Mouse (Mus musculus) embryonic facial prominence, embryonic 12.5 days (tissue): ENCODE data around the gene Cluh. TPM values are rescaled to one million over a fixed set of nuclear protein-coding genes. Genes with fewer than 3 reads are reported as not detected.

Source experiments
- ATAC-seq: fragments of 200-750 bp; cut with Nextera tagmentation; 2 replicates; pipeline ENCODE4 v1.8.0; 2017; ENCODE audit not compliant: insufficient number of reproducible peaks, insufficient read depth, low FRiP score, low TSS enrichment
- H3K27ac ChIP-seq: fragments of 300-500 bp; sonication (generic); 2 replicates; pipeline ENCODE4 v1.5.1; 2016; ENCODE audit warnings: mild to moderate bottlenecking
- H3K27me3 ChIP-seq: fragments of 300-500 bp; sonication (generic); 2 replicates; pipeline ENCODE4 v1.6.1; 2016; ENCODE audit warnings: mild to moderate bottlenecking, moderate library complexity
- H3K36me3 ChIP-seq: fragments of 300-500 bp; sonication (generic); 2 replicates; pipeline ENCODE4 v1.6.1; 2016; ENCODE audit warnings: mild to moderate bottlenecking
- H3K4me1 ChIP-seq: fragments of 300-500 bp; sonication (generic); 2 replicates; pipeline ENCODE4 v1.6.1; 2016
- H3K4me2 ChIP-seq: fragments of 300-500 bp; sonication (generic); replicated peaks from 2 replicates; pipeline ENCODE4 v1.6.1; 2016; ENCODE audit warnings: mild to moderate bottlenecking, moderate library complexity
- H3K4me3 ChIP-seq: fragments of 300-500 bp; sonication (generic); 2 replicates; pipeline ENCODE4 v1.5.1; 2016; ENCODE audit warnings: mild to moderate bottlenecking
- H3K9ac ChIP-seq: fragments of 300-500 bp; sonication (generic); 2 replicates; pipeline ENCODE4 v1.6.1; 2016; ENCODE audit warnings: mild to moderate bottlenecking, moderate library complexity
- H3K9me3 ChIP-seq: fragments of 300-500 bp; sonication (generic); 2 replicates; pipeline ENCODE4 v1.6.1; 2016; ENCODE audit warnings: mild to moderate bottlenecking, moderate library complexity
- WGBS: fragments of 180-500 bp; shearing (Covaris S2); methylation state at CpG from one replicate; pipeline ENCODE4 v1.1.7; 2016; 5-methylcytosine and 5-hydroxymethylcytosine counted together
- polyA plus RNA-seq: library from polyadenylated mRNA; unstranded; fragments of >200 nt; fragmentation: Nextera tagmentation; extraction: Ambion mirVana; gene quantifications from 2 replicates; pipeline ENCODE4 v1.2.1, GENCODE M21; 2016

Cluh gene
- polyA plus RNA-seq, 1 experiment from 2014 or later: 24.4 TPM

GRCm38 (mm10) chr11:74649647-74650551 lies 604 bp downstream of the Cluh start:
- Histone ChIP-seq H3K4me3 (peak overlapping the region; percentile 98), H3K9ac (peak overlapping the region; percentile 84), H3K27ac (peak overlapping the region; percentile 54), H3K36me3 (no peaks in the 10 kb centered on the region), H3K4me2 (peak overlapping the region; percentile 94), H3K27me3 (no peaks in the 10 kb centered on the region), H3K9me3 (no peaks in the 10 kb centered on the region), H3K4me1 (peaks cover 23% of the 10 kb centered on the region)
- WGBS: 2% methylated on average over 53 of the region's 53 CpGs
- ATAC-seq: peak; percentile 44; the same call in 1 of the 2 replicates

GRCm38 (mm10) chr11:74650576-74651100 lies 1.3 kb downstream of the Cluh start:
- no peak for ATAC-seq
- Histone ChIP-seq H3K27me3 (no peaks in the 10 kb centered on the region), H3K4me2 (peak overlapping the region; percentile 94), H3K9ac (peak overlapping the region; percentile 84; the same call in 1 of the 2 replicates), H3K9me3 (no peaks in the 10 kb centered on the region), H3K36me3 (no peaks in the 10 kb centered on the region), H3K4me3 (peak overlapping the region; percentile 98), H3K27ac (no peak overlapping the region), H3K4me1 (peaks cover 23% of the 10 kb centered on the region)
- WGBS: 57% methylated on average over 4 of the region's 4 CpGs

- H3K27ac ChIP-seq: no peak overlapping the region
- no peak overlapping the region for H3K4me2 ChIP-seq
- WGBS: 92% methylated on average over 4 of the region's 4 CpGs
- H3K9ac ChIP-seq: no peak overlapping the region
- no peak for ATAC-seq
- H3K4me3 ChIP-seq: no peak overlapping the region
- no peaks in the 10 kb centered on the region for H3K27me3 ChIP-seq
- no peaks in the 10 kb centered on the region for H3K9me3 ChIP-seq
- peaks cover 14% of the 10 kb centered on the region for H3K36me3 ChIP-seq
- H3K4me1 ChIP-seq: peaks cover 23% of the 10 kb centered on the region
Observed at GRCm38 (mm10) chr11:74652791-74653191, 3.5 kb downstream of the Cluh start.

DNA sequence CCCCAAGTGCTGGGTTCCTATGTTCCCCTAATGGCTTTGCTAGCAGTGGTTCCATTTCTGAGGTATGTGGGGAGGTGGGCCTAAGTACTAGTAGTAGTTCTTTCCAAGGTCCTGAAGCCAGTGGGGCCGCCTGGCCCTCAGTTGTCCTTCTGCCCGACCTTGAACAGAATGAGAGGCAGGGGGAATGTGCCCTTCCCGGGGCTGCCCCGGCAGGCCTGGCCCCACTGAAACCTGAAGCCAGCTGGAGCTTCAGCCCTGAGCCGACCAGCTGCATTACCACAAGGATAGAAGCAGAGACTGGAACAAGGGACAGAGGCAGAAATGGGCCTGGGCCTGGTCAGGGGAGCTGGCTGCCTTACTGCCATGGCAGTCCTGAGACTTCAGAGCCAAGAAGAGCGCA lies 4.1 kb downstream of the Cluh start:
- ATAC-seq: no peak
- 46% methylated on average over 6 of the region's 6 CpGs for WGBS
- Histone ChIP-seq H3K4me1 (peaks cover 23% of the 10 kb centered on the region), H3K4me2 (no peak overlapping the region; the same call in 1 of the 2 replicates), H3K27me3 (no peaks in the 10 kb centered on the region), H3K4me3 (no peak overlapping the region), H3K27ac (0 out of 2 replicates have a peak overlapping the region, but pooled peaks have one; percentile 41), H3K9ac (no peak overlapping the region), H3K36me3 (peaks cover 20% of the 10 kb centered on the region), H3K9me3 (no peaks in the 10 kb centered on the region)

GRCm38 (mm10) chr11:74655941-74656340 lies 6.6 kb downstream of the Cluh start:
- no peak for ATAC-seq

GRCm38 (mm10) chr11:74660336-74660735 lies 11.0 kb downstream of the Cluh start:
- no peak overlapping the region for H3K9ac ChIP-seq
- H3K27ac ChIP-seq: no peak overlapping the region
- no peak overlapping the region for H3K4me3 ChIP-seq
- no peak overlapping the region for H3K4me2 ChIP-seq
- H3K27me3 ChIP-seq: no peaks in the 10 kb centered on the region
- no peaks in the 10 kb centered on the region for H3K4me1 ChIP-seq
- WGBS: 92% methylated on average over 13 of the region's 13 CpGs
- peaks cover 87% of the 10 kb centered on the region for H3K36me3 ChIP-seq
- ATAC-seq: no peak
- no peaks in the 10 kb centered on the region for H3K9me3 ChIP-seq

More at GRCm38 (mm10) chr11:74655941-74656340, 6.6 kb downstream of the Cluh start:
- Histone ChIP-seq H3K9me3 (no peaks in the 10 kb centered on the region), H3K4me2 (no peak overlapping the region), H3K9ac (no peak overlapping the region), H3K36me3 (peaks cover 45% of the 10 kb centered on the region), H3K27me3 (no peaks in the 10 kb centered on the region), H3K4me3 (no peak overlapping the region), H3K27ac (no peak overlapping the region), H3K4me1 (peaks cover 11% of the 10 kb centered on the region)
- 90% methylated on average over 3 of the region's 3 CpGs for WGBS

GRCm38 (mm10) chr11:74661641-74662040 lies 12.3 kb downstream of the Cluh start:
- Histone ChIP-seq H3K4me1 (no peaks in the 10 kb centered on the region), H3K9me3 (no peaks in the 10 kb centered on the region), H3K9ac (no peak overlapping the region), H3K4me2 (no peak overlapping the region), H3K27ac (no peak overlapping the region), H3K36me3 (peaks cover 96% of the 10 kb centered on the region), H3K27me3 (no peaks in the 10 kb centered on the region), H3K4me3 (no peak overlapping the region)
- ATAC-seq: no peak
- WGBS: 94% methylated on average over 19 of the region's 19 CpGs

GRCm38 (mm10) chr11:74662221-74662620 lies 12.9 kb downstream of the Cluh start:
- 93% methylated on average over 6 of the region's 6 CpGs for WGBS
- H3K27ac ChIP-seq: no peak overlapping the region
- no peak overlapping the region for H3K4me3 ChIP-seq
- H3K36me3 ChIP-seq: peaks cover 98% of the 10 kb centered on the region
- no peak overlapping the region for H3K4me2 ChIP-seq
- no peaks in the 10 kb centered on the region for H3K27me3 ChIP-seq
- H3K4me1 ChIP-seq: no peaks in the 10 kb centered on the region
- no peaks in the 10 kb centered on the region for H3K9me3 ChIP-seq
- no peak overlapping the region for H3K9ac ChIP-seq
- ATAC-seq: no peak

- no peaks in the 10 kb centered on the region for H3K27me3 ChIP-seq
- no peak for ATAC-seq
- peaks cover 98% of the 10 kb centered on the region for H3K36me3 ChIP-seq
- no peak overlapping the region for H3K4me3 ChIP-seq
- H3K9me3 ChIP-seq: no peaks in the 10 kb centered on the region
- H3K27ac ChIP-seq: no peak overlapping the region
- H3K4me1 ChIP-seq: no peaks in the 10 kb centered on the region
- 85% methylated on average over 3 of the region's 3 CpGs for WGBS
- H3K4me2 ChIP-seq: no peak overlapping the region
- no peak overlapping the region for H3K9ac ChIP-seq
Observed at GRCm38 (mm10) chr11:74664279-74664678, 15.0 kb downstream of the Cluh start.

DNA sequence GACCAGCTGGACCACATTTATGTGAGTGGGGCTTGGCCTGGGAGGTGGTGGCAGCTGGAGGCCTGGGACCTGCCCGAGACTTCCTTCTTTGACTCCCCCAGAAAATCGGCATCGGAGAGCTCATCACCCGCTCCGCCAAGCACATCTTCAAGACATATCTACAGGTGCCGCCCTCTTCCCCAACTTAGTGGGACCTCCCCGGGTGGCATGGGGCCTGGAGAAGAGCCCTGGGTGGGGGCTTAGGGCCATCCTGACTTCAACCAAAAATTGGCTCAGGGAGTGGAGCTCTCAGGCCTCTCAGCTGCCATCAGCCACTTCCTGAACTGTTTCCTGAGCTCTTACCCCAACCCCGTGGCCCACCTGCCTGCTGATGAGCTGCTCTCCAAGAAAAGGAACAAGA lies 15.6 kb downstream of the Cluh start:
- H3K27me3 ChIP-seq: no peaks in the 10 kb centered on the region
- no peak overlapping the region for H3K4me2 ChIP-seq
- 95% methylated on average over 8 of the region's 8 CpGs for WGBS
- ATAC-seq: no peak
- H3K4me3 ChIP-seq: no peak overlapping the region
- no peaks in the 10 kb centered on the region for H3K9me3 ChIP-seq
- H3K27ac ChIP-seq: no peak overlapping the region
- peaks cover 98% of the 10 kb centered on the region for H3K36me3 ChIP-seq
- H3K9ac ChIP-seq: no peak overlapping the region
- no peaks in the 10 kb centered on the region for H3K4me1 ChIP-seq

- H3K36me3 ChIP-seq: peaks cover 92% of the 10 kb centered on the region
- no peak overlapping the region for H3K4me3 ChIP-seq
- H3K4me2 ChIP-seq: no peak overlapping the region
- no peaks in the 10 kb centered on the region for H3K27me3 ChIP-seq
- ATAC-seq: no peak
- no peak overlapping the region for H3K27ac ChIP-seq
- WGBS: 95% methylated on average over 17 of the region's 17 CpGs
- no peaks in the 10 kb centered on the region for H3K4me1 ChIP-seq
- H3K9me3 ChIP-seq: no peaks in the 10 kb centered on the region
- no peak overlapping the region for H3K9ac ChIP-seq
Observed at GRCm38 (mm10) chr11:74665631-74666283, 16.5 kb downstream of the Cluh start.

- no peak for ATAC-seq
- Histone ChIP-seq H3K9ac (no peak overlapping the region), H3K4me2 (no peak overlapping the region), H3K36me3 (peaks cover 88% of the 10 kb centered on the region), H3K9me3 (no peaks in the 10 kb centered on the region), H3K27ac (no peak overlapping the region), H3K4me1 (no peaks in the 10 kb centered on the region), H3K27me3 (no peaks in the 10 kb centered on the region), H3K4me3 (no peak overlapping the region)
- 88% methylated on average over 5 of the region's 5 CpGs for WGBS
Observed at GRCm38 (mm10) chr11:74666284-74666652, 17.0 kb downstream of the Cluh start.
